Mouse (Mus musculus) kidney, adult 2 months (tissue): Measurements from ENCODE around the gene Pnmal1. TPM values are rescaled to one million over a fixed set of nuclear protein-coding genes. Genes with fewer than 3 reads are reported as not detected.

Source experiments
- DNase-seq: peaks from one replicate; pipeline ENCODE4 v3.0.0; 2021
- H3K27ac ChIP-seq: fragments of 200-500 bp; 2 replicates; pipeline ENCODE4 v1.5.1; 2012; ENCODE audit warnings: low read depth, low read length, control low read depth, inconsistent platforms; ENCODE audit not compliant: insufficient read depth
- H3K27me3 ChIP-seq: fragments of 200-500 bp; replicated peaks from 2 replicates; pipeline ENCODE4 v1.6.1; 2012; ENCODE audit warnings: mild to moderate bottlenecking, moderate library complexity, low read length, inconsistent platforms; ENCODE audit not compliant: control insufficient read depth, insufficient read depth
- H3K36me3 ChIP-seq: fragments of 200-500 bp; 2 replicates; pipeline ENCODE4 v1.6.1; 2012; ENCODE audit warnings: mild to moderate bottlenecking, moderate library complexity, low read length, inconsistent platforms; ENCODE audit not compliant: control insufficient read depth, insufficient read depth
- H3K4me1 ChIP-seq: fragments of 200-500 bp; 2 replicates; pipeline ENCODE4 v1.6.1; 2011; ENCODE audit warnings: low read length; ENCODE audit not compliant: control insufficient read depth, insufficient read depth
- H3K4me3 ChIP-seq: fragments of 200-500 bp; 2 replicates; pipeline ENCODE4 v1.5.1; 2011; ENCODE audit warnings: mild to moderate bottlenecking, low read depth, low read length, control low read depth; ENCODE audit not compliant: insufficient read depth
- CTCF ChIP-seq: fragments of 200-500 bp; conservative IDR thresholded peaks from 2 replicates; pipeline ENCODE4 v1.5.1; 2011; ENCODE audit warnings: low read depth, mild to moderate bottlenecking, control low read depth, low read length, moderate library complexity, mixed read lengths; ENCODE audit not compliant: insufficient read depth, insufficient read length
- POLR2A ChIP-seq: fragments of 200-500 bp; IDR thresholded peaks from one replicate; pipeline ENCODE4 v1.6.1; 2011; ENCODE audit warnings: low read depth, low read length, control low read depth
- WGBS: fragments of 180-500 bp; shearing (Covaris S2); methylation state at CpG from one replicate; pipeline ENCODE4 v1.1.7; 2018; 5-methylcytosine and 5-hydroxymethylcytosine counted together
- polyA plus RNA-seq: library from polyadenylated mRNA; depleted of rRNA; stranded (reverse); fragments of >200 nt; gene quantifications from 2 replicates; pipeline ENCODE4 v1.2.3, GENCODE M21; 2012; rRNA removed

Gene Pnmal1
- 0.01 and 0.06 TPM in 2 replicates for polyA plus RNA-seq

DNA sequence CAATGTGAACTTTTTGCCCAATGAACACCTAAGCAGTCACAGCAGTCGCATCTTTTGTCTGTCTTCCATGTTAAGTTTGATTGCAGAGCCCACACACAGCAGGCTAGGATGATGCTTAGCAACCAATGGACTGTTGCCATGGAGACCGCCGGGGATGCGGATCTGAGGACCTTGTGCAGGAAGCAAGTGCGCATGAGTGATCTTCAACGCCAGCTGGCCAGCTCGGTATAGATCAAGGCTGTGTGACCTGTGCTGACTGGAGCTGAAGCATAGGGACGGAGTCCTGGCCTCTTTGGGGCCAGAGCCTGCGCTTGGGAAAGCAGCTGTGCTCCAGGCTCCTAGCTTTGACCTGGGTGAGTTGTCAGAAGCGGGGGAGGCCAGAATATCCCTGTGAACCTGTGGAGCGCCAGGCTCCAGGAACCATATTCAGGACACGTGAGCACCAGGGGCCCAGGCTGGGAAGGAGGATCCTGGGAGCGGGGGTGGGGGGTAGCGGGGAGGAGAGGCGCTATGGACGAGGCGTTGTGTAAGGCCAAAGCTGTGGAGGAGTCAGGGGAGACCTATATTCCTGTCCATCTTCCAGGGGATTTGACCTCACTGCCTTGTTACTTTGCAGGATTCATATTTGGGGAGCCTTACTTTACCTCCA lies at the start of gene Pnmal1:
Pnmal1 (plus strand) TSS at position 141 of the 649 bp plus-strand sequence.
- no peak for TF ChIP-seq CTCF
- no peak for TF ChIP-seq POLR2A
- Histone ChIP-seq H3K27ac (no peak within 1 kb of the TSS), H3K4me1 (no peaks in the 10 kb centered on the region), H3K36me3 (no peaks in the 10 kb centered on the region), H3K4me3 (no peak within 1 kb of the TSS), H3K27me3 (no peaks in the 10 kb centered on the region)
- 13% methylated on average over 17 of the region's 17 CpGs for whole genome bisulfite sequencing
- no peak for DNase-seq

DNA sequence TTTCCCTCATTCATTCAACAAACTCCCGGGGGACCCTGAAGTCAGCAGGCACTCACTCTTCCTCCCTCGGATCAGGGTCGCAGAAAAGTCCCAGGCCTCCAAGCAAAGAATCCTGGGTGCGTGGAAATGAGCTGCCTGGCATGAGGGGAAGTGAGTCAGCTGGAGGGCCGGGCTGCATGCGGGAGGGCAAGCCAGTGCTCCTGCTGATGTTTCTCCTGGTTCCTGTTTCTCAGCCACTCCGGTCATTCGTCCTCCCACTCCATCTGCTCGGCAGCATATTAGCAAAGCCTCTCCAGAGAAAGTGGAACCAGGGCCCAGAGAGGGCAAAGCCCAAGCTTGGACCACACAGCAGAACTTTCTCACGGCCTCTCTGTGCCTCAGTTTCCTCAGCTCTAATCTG lies 49.6 kb upstream of the Pnmal1 start:
- 32% methylated on average over 10 of the region's 10 CpGs for WGBS

DNA sequence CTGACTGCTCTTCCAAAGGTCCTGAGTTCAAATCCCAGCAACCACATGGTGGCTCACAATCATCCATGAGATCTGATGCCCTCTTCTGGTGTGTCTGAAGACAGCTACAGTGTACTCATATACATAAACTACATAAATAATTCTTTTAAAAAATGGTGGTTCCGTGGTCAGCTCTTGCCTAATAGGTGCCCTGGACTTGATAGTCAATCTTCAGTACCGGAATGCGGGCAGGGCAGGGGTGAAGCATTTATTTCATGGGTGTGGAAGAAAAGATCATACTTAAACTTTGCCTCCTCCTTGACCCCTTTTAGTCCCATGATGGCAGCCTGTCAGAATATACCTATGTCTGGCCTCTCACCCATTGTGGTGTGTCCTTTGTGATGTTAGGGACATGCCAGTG lies 47.6 kb upstream of the Pnmal1 start:
- DNase-seq, result no peak
- Histone ChIP-seq H3K4me1 (no peaks in the 10 kb centered on the region), H3K27me3 (no peaks in the 10 kb centered on the region), H3K4me3 (no peak overlapping the region), H3K36me3 (0 out of 2 replicates have a peak, but pooled peaks cover 1% of the 10 kb centered on the region), H3K27ac (no peak overlapping the region)
- 91% methylated on average over 3 of the region's 3 CpGs for WGBS
- TF ChIP-seq CTCF (no peak), POLR2A (no peak)

More for the DNA sequence above, 49.6 kb upstream of the Pnmal1 start:
- H3K4me1 ChIP-seq, result no peaks in the 10 kb centered on the region
- no peaks in the 10 kb centered on the region for H3K36me3 ChIP-seq
- H3K27ac ChIP-seq, result no peak overlapping the region
- no peak for DNase-seq
- H3K4me3 ChIP-seq, result no peak overlapping the region
- TF ChIP-seq CTCF, result no peak
- TF ChIP-seq POLR2A, result no peak
- no peaks in the 10 kb centered on the region for H3K27me3 ChIP-seq

DNA sequence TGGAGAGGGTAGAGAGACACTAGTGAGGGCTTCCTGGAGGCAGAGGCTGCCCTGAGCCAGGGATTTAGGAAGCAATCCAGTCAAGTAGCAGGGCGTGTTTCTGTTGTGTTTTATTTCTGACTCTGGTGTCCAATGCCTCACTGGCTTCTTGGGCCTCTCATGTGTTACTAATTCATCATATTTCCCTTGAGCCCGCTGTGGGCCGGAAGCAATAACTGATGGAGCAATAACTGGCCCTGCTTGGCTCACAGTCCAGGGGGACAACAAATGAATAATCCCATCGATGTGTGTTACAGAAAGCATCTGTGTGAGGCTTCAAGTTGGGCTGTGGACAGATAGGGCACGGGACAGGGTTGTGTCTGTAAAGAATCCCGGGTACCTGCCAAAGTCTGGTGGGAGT lies 47.1 kb upstream of the Pnmal1 start:
- Histone ChIP-seq H3K27ac (no peak overlapping the region), H3K36me3 (0 out of 2 replicates have a peak, but pooled peaks cover 2% of the 10 kb centered on the region), H3K4me3 (no peak overlapping the region), H3K4me1 (no peaks in the 10 kb centered on the region), H3K27me3 (no peaks in the 10 kb centered on the region)
- peak; percentile 48 for DNase-seq
- 67% methylated on average over 6 of the region's 6 CpGs for WGBS
- TF ChIP-seq POLR2A (no peak), CTCF (no peak)

DNA sequence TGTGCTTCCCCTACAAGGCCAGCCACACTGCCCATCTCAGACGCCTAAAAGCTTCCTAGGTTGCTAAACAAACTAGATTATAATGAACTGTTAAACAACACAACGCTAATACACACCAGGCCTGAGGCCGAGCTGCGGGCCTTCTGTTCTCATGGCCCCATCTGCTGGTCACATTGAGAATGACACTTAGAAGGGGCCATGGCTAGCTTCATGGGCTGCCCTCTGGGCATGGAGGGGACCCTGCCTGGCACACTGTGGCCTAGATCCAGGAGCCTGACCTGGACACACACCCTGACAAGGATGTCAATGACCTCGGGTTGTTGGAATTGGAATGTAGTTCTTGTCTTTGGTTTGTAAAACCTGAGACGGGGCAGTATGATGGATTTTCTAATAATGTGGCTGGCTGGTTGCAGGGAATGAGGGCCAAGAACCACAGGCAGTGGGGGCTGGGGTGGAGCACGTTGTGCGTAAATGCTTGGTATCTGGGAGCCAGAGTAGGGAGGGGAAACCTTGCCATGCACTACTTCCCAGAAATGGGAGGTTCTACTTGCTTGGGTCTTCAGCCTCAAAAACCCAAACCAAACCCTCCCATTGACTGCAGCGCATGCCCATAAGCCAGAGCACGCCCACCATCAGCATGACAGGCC lies 45.5 kb upstream of the Pnmal1 start:
- 26% methylated on average over 10 of the region's 10 CpGs for WGBS
- no peak overlapping the region for H3K4me3 ChIP-seq
- H3K36me3 ChIP-seq, result 0 out of 2 replicates have a peak, but pooled peaks cover 2% of the 10 kb centered on the region
- TF ChIP-seq POLR2A, result no peak
- TF ChIP-seq CTCF, result peak; percentile 86
- H3K4me1 ChIP-seq, result no peaks in the 10 kb centered on the region
- H3K27ac ChIP-seq, result no peak overlapping the region
- peak; percentile 78 for DNase-seq
- no peaks in the 10 kb centered on the region for H3K27me3 ChIP-seq

DNA sequence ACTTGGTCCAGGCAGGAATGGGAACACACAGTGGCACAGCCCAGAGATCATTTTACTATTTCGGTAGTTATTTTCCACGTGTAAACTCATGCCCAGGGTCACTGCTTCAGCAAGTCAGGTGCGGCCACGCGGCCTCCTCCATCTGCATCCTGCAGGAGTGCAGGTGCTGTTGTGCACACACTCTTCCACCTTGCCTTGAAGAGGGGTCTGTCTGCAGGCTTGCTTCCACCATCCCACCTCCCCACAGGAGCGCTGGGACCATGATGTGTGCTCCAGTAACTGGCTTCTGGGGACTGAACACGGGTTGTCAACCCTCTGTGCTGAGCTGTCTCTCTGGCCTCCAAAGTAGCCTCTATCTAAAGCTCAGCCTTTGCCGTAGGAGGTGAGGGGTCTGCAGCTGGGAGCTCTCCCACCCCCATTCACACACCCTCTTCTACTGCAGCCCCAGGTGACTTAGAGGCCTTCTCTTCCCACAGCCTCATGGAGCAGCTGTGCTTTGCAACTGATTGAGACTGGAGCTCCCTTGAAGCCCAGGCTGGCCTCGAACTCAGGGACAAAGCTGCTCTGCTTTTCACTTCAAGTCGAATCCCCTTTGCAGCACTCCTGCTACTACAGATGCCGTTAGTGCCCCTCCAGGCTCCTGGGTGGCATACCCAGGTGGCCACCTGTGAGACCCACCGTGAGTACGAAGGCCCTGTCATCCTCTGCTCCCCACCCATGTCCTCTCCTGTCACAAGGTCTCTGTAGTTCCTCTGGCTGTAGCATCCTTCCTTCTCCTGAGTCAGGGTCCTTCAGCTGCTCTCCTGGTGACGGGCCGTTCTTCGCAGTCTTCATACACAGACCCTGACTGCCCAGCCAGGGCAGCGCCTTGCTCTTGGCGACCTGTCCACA lies 44.8 kb upstream of the Pnmal1 start:
- no peak overlapping the region for H3K27ac ChIP-seq
- H3K27me3 ChIP-seq, result no peaks in the 10 kb centered on the region
- TF ChIP-seq POLR2A (no peak), CTCF (no peak)
- no peaks in the 10 kb centered on the region for H3K4me1 ChIP-seq
- 80% methylated on average over 18 of the region's 18 CpGs for WGBS
- H3K36me3 ChIP-seq, result 0 out of 2 replicates have a peak, but pooled peaks cover 2% of the 10 kb centered on the region
- no peak for DNase-seq
- no peak overlapping the region for H3K4me3 ChIP-seq
